Comparison of ENCODE assay signal across 28 mouse cellular contexts in genomic region chr2:27729009-27729408, GRCm38 (mm10). TPM values are rescaled to one million over a fixed set of nuclear protein-coding genes. Genes with fewer than 3 reads are reported as not detected.
DNase-seq lines count a peak whose midpoint lies in the region; ATAC-seq lines count a peak whose summit lies in the region.
"Had no signal": no experiment of that assay in that cellular context is flagged by ENCODE, and none has a peak within 500 bp of the region (broad histone marks: within the 10 kb centered on the region; RNA-seq: fewer than 3 reads in every experiment).

No protein-coding gene starts in this region.

- H3K9me3 ChIP-seq in limb, embryonic 13.5 days = no peaks in the 10 kb centered on the region
- H3K9me3 ChIP-seq in limb, embryonic 10.5 days (replicated peaks) = no peaks in the 10 kb centered on the region
- H3K9me3 ChIP-seq: embryonic facial prominence, embryonic 10.5 days; embryonic facial prominence, embryonic 15.5 days; forebrain, embryonic 13.5 days; heart, embryonic 12.5 days; liver, embryonic 12.5 days; midbrain, embryonic 12.5 days had no signal

- no peak for DNase-seq in limb, embryonic 10.5 days (ENCODE audit: low spot score)
- DNase-seq in A20 (ENCODE audit: low read depth, low spot score) = peak; percentile 4
- peak; percentile 42 for DNase-seq in CD4-positive helper T cell, adult 2 months (ENCODE audit: low read depth, low spot score)
- no peak for DNase-seq in urinary bladder, postnatal 4 days (ENCODE audit: low spot score in 2 of 2)
- no peak for DNase-seq in lung, postnatal 25 days (ENCODE audit: low spot score)
- DNase-seq: adrenal gland, adult 8-10 months; cerebellum, adult 2 months; cerebellum, postnatal 25 days; gastrocnemius, postnatal 10 days; heart, postnatal 14 days; kidney, postnatal 14 days; layer of hippocampus, adult 9-11 months; lung, adult 2 months; lung, postnatal 10 days; retina, postnatal 1 day; right cerebral cortex, postnatal 14 days; thymus, adult 2 months; thymus, postnatal 36 days had no signal

- no peaks in the 10 kb centered on the region for H3K36me3 ChIP-seq in limb, embryonic 13.5 days
- no peaks in the 10 kb centered on the region for H3K36me3 ChIP-seq in limb, embryonic 10.5 days
- H3K36me3 ChIP-seq: embryonic facial prominence, embryonic 10.5 days; embryonic facial prominence, embryonic 15.5 days; heart, embryonic 12.5 days; liver, embryonic 12.5 days; midbrain, embryonic 12.5 days had no signal

- no peak overlapping the region for H3K4me2 ChIP-seq in limb, embryonic 13.5 days (replicated peaks)
- H3K4me2 ChIP-seq: embryonic facial prominence, embryonic 15.5 days; forebrain, embryonic 13.5 days; heart, embryonic 12.5 days; midbrain, embryonic 12.5 days had no signal

- H3K27ac ChIP-seq in limb, embryonic 13.5 days = 0 out of 2 replicates have a peak overlapping the region, but pooled peaks have one; percentile 1
- H3K27ac ChIP-seq in limb, embryonic 10.5 days = no peak overlapping the region
- H3K27ac ChIP-seq: embryonic facial prominence, embryonic 15.5 days; forebrain, embryonic 13.5 days; hindbrain, postnatal 0 days; liver, embryonic 12.5 days; midbrain, embryonic 12.5 days had no signal

- WGBS in limb, embryonic 13.5 days = 73% methylated on average over 4 of the region's 4 CpGs
- WGBS in limb, embryonic 10.5 days = 67% methylated on average over 4 of the region's 4 CpGs

- no peaks in the 10 kb centered on the region for H3K27me3 ChIP-seq in limb, embryonic 13.5 days
- H3K27me3 ChIP-seq in limb, embryonic 10.5 days (ENCODE audit: low read depth, poor library complexity, severe bottlenecking) = no peaks in the 10 kb centered on the region
- H3K27me3 ChIP-seq: embryonic facial prominence, embryonic 15.5 days; heart, embryonic 12.5 days; midbrain, embryonic 12.5 days had no signal

- no peak overlapping the region for H3K4me3 ChIP-seq in limb, embryonic 13.5 days
- no peak overlapping the region for H3K4me3 ChIP-seq in limb, embryonic 10.5 days
- H3K4me3 ChIP-seq: embryonic facial prominence, embryonic 10.5 days; embryonic facial prominence, embryonic 15.5 days; forebrain, embryonic 13.5 days; heart, embryonic 12.5 days; liver, embryonic 12.5 days; midbrain, embryonic 12.5 days had no signal

- H3K9ac ChIP-seq in limb, embryonic 13.5 days = no peak overlapping the region
- H3K9ac ChIP-seq: embryonic facial prominence, embryonic 15.5 days; forebrain, embryonic 13.5 days; heart, embryonic 12.5 days; liver, embryonic 12.5 days; midbrain, embryonic 12.5 days had no signal

- H3K4me1 ChIP-seq in limb, embryonic 13.5 days = peaks cover 79% of the 10 kb centered on the region
- peaks cover 48% of the 10 kb centered on the region for H3K4me1 ChIP-seq in limb, embryonic 10.5 days

- no peak for ATAC-seq in limb, embryonic 13.5 days (ENCODE audit: low FRiP score, low read depth)
- peak; percentile 24 for ATAC-seq in inflammation-experienced regulatory T-cells, adult 6 months
- ATAC-seq: forebrain, embryonic 13.5 days; hindbrain, postnatal 0 days; intestine, postnatal 0 days had no signal

RNA-seq across cellular contexts. Expression of gene Rxra, which starts 52.8 kb away (rescaled TPM):
- polyA plus RNA-seq in limb, embryonic 13.5 days (2015; fragmentation: Nextera tagmentation; extraction: Ambion mirVana) = 17.1 and 17.6 TPM in 2 replicates
- polyA plus RNA-seq in limb, embryonic 10.5 days (2016; fragmentation: Nextera tagmentation; extraction: Ambion mirVana) = 8.7 and 10.9 TPM in 2 replicates
- 1 to 10 TPM; 5.3 to 7.3 (median 5.7) TPM for polyA plus RNA-seq in inflammation-experienced regulatory T-cells, adult 6 months (2017; shearing (Covaris generic))

Comparison
In these comparisons a context has a peak if more than half of its experiments do, and no peak if none do; other contexts are left out.
1. DNase-seq: peak in A20 (single experiment) and CD4-positive helper T cell, adult 2 months (single experiment); none in limb, embryonic 10.5 days (single experiment), urinary bladder, postnatal 4 days (0 of 2) and lung, postnatal 25 days (single experiment).